Mouse (Mus musculus) macrophage (primary cell): ENCODE measurements around the gene Uggt1. TPM values are rescaled to one million over a fixed set of nuclear protein-coding genes. Genes with fewer than 3 reads are reported as not detected.

ENCODE experiments used
- H3K27ac ChIP-seq: fragments of 350-480 bp; formaldehyde crosslinking; 2 replicates; pipeline ENCODE4 v1.9.0; 2021
- H3K36me3 ChIP-seq: fragments of 350-480 bp; formaldehyde crosslinking; 2 replicates; pipeline ENCODE4 v1.9.0; 2021; ENCODE audit errors: inconsistent target
- H3K4me3 ChIP-seq: fragments of 350-480 bp; formaldehyde crosslinking; 2 replicates; pipeline ENCODE4 v1.9.0; 2021; ENCODE audit errors: inconsistent target
- H3K79me2 ChIP-seq: fragments of 350-480 bp; formaldehyde crosslinking; 2 replicates; pipeline ENCODE4 v1.9.0; 2021; ENCODE audit errors: inconsistent target
- WGBS: methylation state at CpG from one replicate; pipeline ENCODE4 v1.1.7; 2026; ENCODE audit warnings: inconsistent platforms; ENCODE audit not compliant: missing documents; 5-methylcytosine and 5-hydroxymethylcytosine counted together
- polyA plus RNA-seq: library from polyadenylated mRNA; stranded (reverse); fragments of 250-400 nt; gene quantifications from 3 replicates; pipeline ENCODE4 v1.2.4, GENCODE M21; 2018; ENCODE audit warnings: inconsistent platforms
- total RNA-seq, 78 experiments: library from RNA; depleted of rRNA; stranded (reverse); fragments of 250-400 nt; gene quantifications; 1 replicate in 9 of 78; 2 replicates in 24 of 78; 3 replicates in 43 of 78; 4 replicates in 2 of 78; pipeline ENCODE4 v1.2.4; 2018; ENCODE audit warnings: inconsistent platforms in 56 of 78

Gene Uggt1
- 100 to 1,000 TPM in 15 of 26 experiments, 10 to 100 TPM in 11; 48.9 to 176 (median 111) TPM for total RNA-seq (2018; cell fraction: chromatin; rRNA removed)
- 10 to 100 TPM; 15.0 to 71.0 (median 36.5) TPM for total RNA-seq (2018; cell fraction: cytosol; rRNA removed)
- 100 to 1,000 TPM in 7 of 26 experiments, 10 to 100 TPM in 19; 51.1 to 151 (median 79.1) TPM for total RNA-seq (2018; cell fraction: nucleus; rRNA removed)
- polyA plus RNA-seq, result 43.9 to 55.5 TPM (median 53.5 TPM) in 3 replicates

GRCm38 (mm10) chr1:36244058-36244827, at the start of gene Uggt1:
Gene Uggt1 (minus strand): TSS chr1:36244720.
- peak within 1 kb of the TSS; percentile 54 for H3K27ac ChIP-seq
- peaks cover 46% of the 10 kb centered on the region for H3K79me2 ChIP-seq
- under 1% methylated on average over 48 of the region's 49 CpGs for WGBS
- no peaks in the 10 kb centered on the region for H3K36me3 ChIP-seq
- H3K4me3 ChIP-seq, result peak within 1 kb of the TSS; percentile 88

GRCm38 (mm10) chr1:36293470-36293869, 49.0 kb upstream of the Uggt1 start:
- Histone ChIP-seq H3K79me2 (no peaks in the 10 kb centered on the region), H3K27ac (no peak overlapping the region), H3K4me3 (no peak overlapping the region), H3K36me3 (no peaks in the 10 kb centered on the region)
- 95% methylated on average over 8 of the region's 8 CpGs for WGBS

- no peak overlapping the region for H3K27ac ChIP-seq
- H3K4me3 ChIP-seq, result no peak overlapping the region
- WGBS, result 84% methylated on average over 6 of the region's 6 CpGs
- H3K79me2 ChIP-seq, result no peaks in the 10 kb centered on the region
- H3K36me3 ChIP-seq, result no peaks in the 10 kb centered on the region
These were observed 37.3 kb upstream of the Uggt1 start for GRCm38 (mm10) chr1:36281849-36282248.

GRCm38 (mm10) chr1:36280938-36281337, 36.4 kb upstream of the Uggt1 start:
- H3K36me3 ChIP-seq, result no peaks in the 10 kb centered on the region
- H3K27ac ChIP-seq, result no peak overlapping the region
- 87% methylated on average over 3 of the region's 3 CpGs for WGBS
- no peaks in the 10 kb centered on the region for H3K79me2 ChIP-seq
- H3K4me3 ChIP-seq, result no peak overlapping the region

- Histone ChIP-seq H3K4me3 (no peak overlapping the region), H3K79me2 (no peaks in the 10 kb centered on the region), H3K36me3 (no peaks in the 10 kb centered on the region), H3K27ac (no peak overlapping the region)
- 17% methylated on average over 3 of the region's 3 CpGs for WGBS
These were observed 34.7 kb upstream of the Uggt1 start for GRCm38 (mm10) chr1:36279202-36279601.

GRCm38 (mm10) chr1:36277267-36278060, 32.9 kb upstream of the Uggt1 start:
- Histone ChIP-seq H3K27ac (no peak overlapping the region), H3K4me3 (no peak overlapping the region), H3K79me2 (peaks cover 8% of the 10 kb centered on the region; the same call in 1 of the 2 replicates), H3K36me3 (no peaks in the 10 kb centered on the region)
- 32% methylated on average over 7 of the region's 7 CpGs for WGBS

- WGBS, result 67% methylated on average over 13 of the region's 13 CpGs
These were observed 31.3 kb upstream of the Uggt1 start for GRCm38 (mm10) chr1:36275635-36276389.

GRCm38 (mm10) chr1:36274455-36274854, 29.9 kb upstream of the Uggt1 start, which contains the start of gene Neurl3:
Gene Neurl3 (minus strand): TSS chr1:36274679.
- 59% methylated on average over 5 of the region's 5 CpGs for WGBS
- peak within 1 kb of the TSS; percentile 56 for H3K4me3 ChIP-seq
- peak within 1 kb of the TSS; percentile 84 for H3K27ac ChIP-seq
- peaks cover 38% of the 10 kb centered on the region; the same call in 1 of the 2 replicates for H3K79me2 ChIP-seq
- H3K36me3 ChIP-seq, result 0 out of 2 replicates have a peak, but pooled peaks cover 4% of the 10 kb centered on the region

More at GRCm38 (mm10) chr1:36275635-36276389, 31.3 kb upstream of the Uggt1 start:
- H3K4me3 ChIP-seq, result no peak overlapping the region
- no peaks in the 10 kb centered on the region for H3K36me3 ChIP-seq
- no peak overlapping the region for H3K27ac ChIP-seq
- peaks cover 24% of the 10 kb centered on the region; the same call in 1 of the 2 replicates for H3K79me2 ChIP-seq

- Histone ChIP-seq H3K4me3 (peak overlapping the region; percentile 56), H3K36me3 (peaks cover 12% of the 10 kb centered on the region), H3K79me2 (peaks cover 43% of the 10 kb centered on the region; the same call in 1 of the 2 replicates), H3K27ac (peak overlapping the region; percentile 84)
- 4% methylated on average over 9 of the region's 9 CpGs for WGBS
These were observed 28.8 kb upstream of the Uggt1 start for GRCm38 (mm10) chr1:36273288-36273687.

GRCm38 (mm10) chr1:36272546-36272945, 28.0 kb upstream of the Uggt1 start:
- WGBS, result 33% methylated on average over 5 of the region's 5 CpGs
- Histone ChIP-seq H3K79me2 (peaks cover 45% of the 10 kb centered on the region; the same call in 1 of the 2 replicates), H3K4me3 (peak overlapping the region; percentile 56), H3K27ac (peak overlapping the region; percentile 84), H3K36me3 (peaks cover 19% of the 10 kb centered on the region)

- peak overlapping the region; percentile 56 for H3K4me3 ChIP-seq
- 29% methylated on average over 8 of the region's 8 CpGs for WGBS
- H3K27ac ChIP-seq, result peak overlapping the region; percentile 84
- H3K36me3 ChIP-seq, result peaks cover 27% of the 10 kb centered on the region
- peaks cover 50% of the 10 kb centered on the region; the same call in 1 of the 2 replicates for H3K79me2 ChIP-seq
These were observed 27.2 kb upstream of the Uggt1 start for GRCm38 (mm10) chr1:36271516-36272230.

GRCm38 (mm10) chr1:36270666-36271065, 26.1 kb upstream of the Uggt1 start:
- Histone ChIP-seq H3K79me2 (peaks cover 50% of the 10 kb centered on the region; the same call in 1 of the 2 replicates), H3K27ac (peak overlapping the region; percentile 84), H3K4me3 (no peak overlapping the region; the same call in 1 of the 2 replicates), H3K36me3 (peaks cover 36% of the 10 kb centered on the region)
- 31% methylated on average over 3 of the region's 3 CpGs for WGBS

- peaks cover 50% of the 10 kb centered on the region; the same call in 1 of the 2 replicates for H3K79me2 ChIP-seq
- 96% methylated on average over 50 of the region's 54 CpGs for WGBS
- no peak overlapping the region for H3K4me3 ChIP-seq
- no peak overlapping the region for H3K27ac ChIP-seq
- H3K36me3 ChIP-seq, result peaks cover 40% of the 10 kb centered on the region
These were observed 24.7 kb upstream of the Uggt1 start for GRCm38 (mm10) chr1:36269121-36269795.
